Mouse (Mus musculus) c-Kit-negative CD71-positive TER-119-positive erythroid progenitor cells, embryonic 14.5 days (primary cell): ENCODE results near the gene Ptms.

Experiments used
- DNase-seq: peaks from one replicate; pipeline ENCODE4 v3.0.0-alpha.2; 2013; ENCODE audit warnings: low read depth, low spot score

Ptms gene

GRCm38 (mm10) chr6:124930231-124930630 is 10.3 kb upstream of the Ptms start:
- DNase-seq, result no peak

DNA sequence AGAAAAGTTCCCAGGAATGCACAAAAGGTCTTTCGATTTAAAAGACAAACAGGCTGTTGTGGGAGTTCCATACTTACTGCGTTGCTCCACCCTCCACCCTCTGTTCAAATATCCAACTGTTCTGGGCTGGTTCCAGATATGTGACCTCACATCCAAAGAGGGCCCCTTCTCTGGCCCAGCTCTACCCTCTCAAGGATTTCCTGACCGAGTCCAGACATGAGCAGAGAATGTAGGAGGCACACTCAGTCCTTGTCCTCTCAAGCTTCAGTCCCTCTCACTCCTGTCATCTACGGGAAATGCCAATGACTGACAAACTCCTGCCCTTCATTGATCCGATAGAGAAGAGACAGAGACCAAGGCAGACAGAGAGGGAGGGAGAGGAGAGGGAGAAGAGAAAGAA is 6.0 kb upstream of the Ptms start:
- no peak for DNase-seq

GRCm38 (mm10) chr6:124925173-124925793 is 5.4 kb upstream of the Ptms start:
- no peak for DNase-seq

DNA sequence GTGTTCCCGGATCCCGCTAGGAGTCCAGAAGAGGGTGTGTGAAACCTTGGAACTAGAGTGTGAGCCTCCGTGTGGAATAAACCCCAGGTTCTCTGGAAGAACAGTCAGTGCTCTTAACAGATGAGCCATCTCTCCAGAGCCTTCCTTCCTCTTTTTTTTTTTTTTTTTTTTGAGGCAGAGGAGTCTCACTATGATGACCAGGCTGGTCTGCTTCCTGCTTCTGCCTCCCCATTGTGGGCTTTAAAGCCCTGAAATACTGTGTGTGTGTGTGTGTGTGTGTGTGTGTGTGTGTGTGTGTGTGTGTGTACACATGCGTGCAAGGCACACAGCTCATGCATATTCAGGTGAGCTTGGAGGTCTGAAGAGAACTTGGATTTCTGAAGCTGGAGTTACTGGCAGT is 1.6 kb upstream of the Ptms start:
- DNase-seq, result no peak

DNA sequence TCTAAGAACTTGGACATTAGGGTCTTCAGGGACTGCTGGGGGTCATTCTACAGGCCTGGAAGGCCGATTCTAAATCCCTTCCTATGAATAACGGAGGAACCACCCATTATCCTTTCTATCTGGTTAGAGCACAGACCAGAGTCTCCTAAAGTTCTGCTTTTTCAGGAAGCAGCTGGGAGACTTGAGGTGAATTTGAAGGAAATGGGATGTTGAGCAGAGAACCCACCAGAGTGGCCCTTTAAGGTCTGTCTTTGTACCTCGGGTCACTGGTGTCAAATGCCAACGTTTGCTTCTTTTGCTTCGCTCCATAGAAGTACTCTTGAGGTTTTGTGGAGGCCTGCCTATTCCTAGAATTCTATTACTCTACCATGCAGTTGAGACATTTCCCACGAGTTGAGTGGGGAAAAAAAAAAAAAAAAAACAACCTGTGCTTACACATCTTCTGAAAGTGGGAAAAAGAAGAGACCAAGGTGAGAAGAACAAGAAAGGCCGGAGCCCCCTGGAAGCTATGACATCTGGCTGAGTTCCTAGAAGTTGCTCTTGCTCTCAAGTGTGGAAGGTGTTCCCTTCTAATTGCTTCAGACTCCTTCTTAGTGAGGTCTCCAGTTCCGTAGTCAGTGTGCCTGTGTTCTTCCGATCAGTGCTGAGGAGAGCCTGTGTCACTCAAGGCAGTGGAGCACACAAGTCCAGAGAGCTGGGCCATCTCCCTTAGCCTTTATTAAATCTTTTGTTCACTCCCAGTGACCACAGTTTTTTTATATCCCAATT is 599 bp upstream of the Ptms start:
- no peak for DNase-seq

DNA sequence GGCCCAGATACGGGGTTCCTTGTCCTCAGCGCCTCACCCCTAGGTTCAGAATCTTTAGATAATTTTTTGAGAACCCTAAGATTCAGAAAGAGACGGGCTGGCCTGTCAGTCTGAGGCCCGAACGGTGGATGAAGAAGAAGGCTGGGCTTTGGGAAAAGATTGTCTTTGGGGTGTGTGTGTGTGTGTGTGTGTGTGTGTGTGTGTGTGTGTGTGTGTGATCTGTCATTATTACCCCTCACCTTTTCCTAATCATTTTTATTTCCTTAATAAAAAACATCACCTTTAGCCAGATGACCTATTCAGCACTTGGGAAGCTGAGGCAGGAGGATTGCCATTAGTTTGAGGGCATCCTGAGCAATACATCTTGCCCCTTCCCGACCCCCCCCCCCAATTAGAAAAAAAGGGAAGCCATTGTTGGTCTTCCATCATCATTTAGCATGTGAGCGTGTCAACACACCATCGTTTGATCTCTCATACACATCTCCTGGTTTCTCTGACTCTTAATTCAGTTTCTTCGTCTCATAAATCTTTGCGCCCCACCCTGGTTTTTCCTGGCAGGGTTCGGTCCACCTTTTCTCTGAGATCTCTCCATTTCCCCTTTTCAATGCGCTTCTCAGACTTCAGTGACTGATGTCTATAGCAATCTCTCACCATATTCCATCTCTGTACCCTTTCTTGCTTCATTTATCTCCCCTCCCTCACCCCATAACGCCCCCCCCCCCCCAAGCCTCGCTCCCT is 844 bp downstream of the Ptms start:
- DNase-seq, result no peak

DNA sequence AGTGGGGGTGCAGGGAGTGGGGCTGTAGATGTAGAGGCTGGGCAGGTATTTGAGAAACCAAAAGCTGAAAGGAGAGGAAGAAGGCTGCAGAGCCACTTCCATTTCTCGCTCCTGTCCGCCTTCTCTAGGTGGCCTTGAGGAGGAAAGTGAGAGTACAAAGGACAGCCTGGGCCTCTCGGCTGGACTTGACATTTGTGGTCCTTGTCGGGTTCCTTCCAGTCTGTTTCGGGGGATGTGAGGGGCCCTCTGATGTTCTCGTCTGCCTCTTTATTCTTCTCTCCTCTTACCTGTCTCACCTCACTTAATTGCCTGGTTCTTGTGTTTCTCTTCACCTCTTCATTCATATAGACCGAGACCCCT is 1.6 kb downstream of the Ptms start:
- no peak for DNase-seq

- no peak for DNase-seq
Measured at GRCm38 (mm10) chr6:124917518-124918330, 2.2 kb downstream of the Ptms start.

DNA sequence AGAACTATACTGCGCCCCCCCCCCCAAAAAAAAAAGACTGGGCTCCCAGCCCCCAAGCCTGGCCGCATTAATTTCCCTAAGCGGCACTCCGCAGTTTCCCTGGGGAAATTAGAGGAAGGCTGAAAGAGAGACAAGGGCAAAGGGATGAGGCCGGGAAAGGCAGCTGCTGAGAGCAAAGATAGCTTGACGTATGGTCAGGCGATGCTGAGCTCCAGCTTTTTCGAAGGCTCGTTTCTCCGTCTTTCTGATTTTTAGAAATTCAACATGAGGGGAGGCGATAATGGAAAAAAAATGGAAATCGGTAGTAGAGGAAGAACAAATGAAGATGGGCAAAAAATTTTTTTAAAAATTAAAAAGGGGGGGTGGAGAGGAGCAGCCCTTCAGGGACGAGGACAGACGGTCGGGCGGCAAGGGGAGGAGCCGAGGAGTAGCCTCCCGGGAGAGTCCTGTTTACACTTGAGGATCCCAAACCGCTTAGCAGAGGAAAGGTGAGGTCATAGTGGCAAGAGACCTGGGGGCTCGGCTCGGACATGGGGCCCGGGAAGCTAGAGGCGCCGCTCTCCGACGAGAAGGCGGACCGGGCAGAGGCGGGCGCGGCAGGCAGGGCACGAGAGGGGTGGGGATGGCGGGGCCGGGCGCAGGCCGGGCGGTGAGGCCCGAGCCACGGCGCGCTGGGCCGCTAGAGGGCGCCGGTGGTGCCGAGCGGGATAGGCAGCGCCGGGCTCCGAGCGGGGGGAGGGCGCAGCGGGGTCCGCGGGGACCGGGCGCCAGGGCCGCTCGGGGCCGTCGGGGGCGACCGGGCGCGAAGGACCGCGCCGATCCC is 3.0 kb downstream of the Ptms start:
- DNase-seq, result peak; percentile 46

DNA sequence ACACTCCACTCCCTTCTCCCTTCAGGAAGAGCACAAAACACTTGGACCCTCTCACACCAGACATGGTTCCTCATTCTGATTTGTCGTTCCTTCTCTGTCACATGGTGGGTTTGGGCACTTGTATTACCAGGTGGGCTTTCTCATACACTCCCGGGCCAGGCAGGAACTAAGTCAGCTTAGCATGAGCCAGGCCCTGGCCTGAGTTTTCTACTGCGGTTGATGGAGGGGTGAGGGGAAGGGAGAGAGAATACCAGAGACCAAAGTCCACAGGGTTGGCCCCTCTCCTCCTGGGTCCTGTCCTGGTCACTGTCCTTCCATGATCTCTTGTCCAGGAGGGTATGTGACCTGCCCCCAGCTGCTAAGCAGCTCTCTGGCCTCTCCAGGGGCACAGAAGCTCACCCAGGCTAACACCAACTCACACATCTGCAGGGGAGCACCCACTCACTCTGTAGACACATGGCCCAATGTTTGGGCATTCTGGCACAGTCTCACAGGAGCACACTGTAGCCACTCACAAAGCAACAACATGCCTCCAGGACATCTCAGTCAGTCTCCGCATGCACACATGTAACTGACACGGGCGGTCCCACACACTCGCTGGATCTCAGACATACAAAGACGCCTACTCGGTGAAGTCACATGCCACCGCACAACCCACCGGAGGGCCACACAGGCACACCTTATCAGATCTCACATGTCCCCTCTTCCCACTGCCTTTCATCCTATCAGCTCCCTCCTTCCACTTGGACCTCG is 3.8 kb downstream of the Ptms start:
- DNase-seq, result no peak

DNA sequence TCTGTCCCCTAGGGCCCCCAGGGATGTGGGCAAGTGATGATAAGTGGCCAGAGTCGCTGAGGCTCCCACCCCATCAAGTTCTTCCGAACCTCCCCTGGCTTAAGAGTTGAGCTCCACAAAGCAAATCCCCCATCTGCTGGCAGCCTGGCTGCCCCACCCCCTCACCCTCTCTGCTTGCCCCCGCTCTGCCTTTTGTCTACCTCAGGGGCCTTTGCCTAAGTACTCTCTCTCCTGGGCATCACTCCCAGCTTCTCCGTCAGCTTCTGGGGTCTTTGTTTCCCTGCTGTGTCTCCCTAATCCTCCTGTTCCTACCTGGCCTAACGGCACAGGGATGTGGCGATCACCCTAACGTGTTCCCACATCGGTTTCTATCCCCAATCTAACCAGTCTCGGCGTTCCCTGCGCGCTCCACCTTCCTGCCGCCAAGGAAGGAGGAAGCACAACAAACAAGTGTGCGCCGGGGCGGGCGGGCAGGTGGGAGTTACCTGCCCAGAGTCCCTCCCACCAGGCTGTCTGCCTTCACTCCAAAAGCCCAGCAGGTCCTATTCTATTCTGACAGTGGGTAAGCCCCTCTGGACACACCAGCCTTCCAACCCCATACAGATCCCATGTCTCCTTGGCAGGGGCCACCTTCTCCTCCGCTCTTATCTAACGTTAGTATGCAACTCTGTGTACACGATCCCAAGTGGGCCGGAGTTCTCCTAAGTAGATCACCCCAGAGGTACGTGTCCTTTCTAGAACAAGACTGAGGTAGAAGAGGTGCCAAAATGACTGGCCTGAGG is 4.6 kb downstream of the Ptms start:
- DNase-seq, result no peak

- no peak for DNase-seq
Measured at GRCm38 (mm10) chr6:124914511-124914910, 5.4 kb downstream of the Ptms start.

DNA sequence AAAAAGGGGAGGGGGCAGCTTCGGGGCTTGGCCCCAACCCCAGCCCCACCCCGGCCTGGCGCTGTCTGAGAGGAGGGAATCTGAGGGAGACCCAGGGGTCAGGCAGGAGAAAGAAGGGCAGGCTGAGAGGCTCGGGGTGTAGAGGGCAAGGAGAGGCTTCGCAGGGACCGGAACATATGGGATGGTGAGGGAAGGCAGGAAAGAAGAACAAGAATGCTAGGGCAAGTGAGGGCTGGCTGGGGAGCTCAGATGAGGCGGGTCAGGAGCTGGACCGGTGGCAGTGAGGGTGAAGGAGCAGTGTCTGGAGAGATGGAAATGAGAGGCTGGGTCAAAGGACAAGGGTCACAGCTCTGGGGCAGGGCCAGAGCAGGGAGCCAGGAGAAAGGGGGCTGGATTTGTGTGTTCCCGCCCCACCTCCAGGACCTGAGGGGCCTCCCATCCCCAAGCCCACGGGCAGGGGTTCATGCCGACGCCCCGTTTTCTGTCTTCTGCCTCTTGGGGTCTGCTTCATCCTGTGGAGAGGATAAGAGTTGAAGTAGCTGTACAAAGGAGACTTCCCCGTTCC is 6.1 kb downstream of the Ptms start:
- DNase-seq, result no peak

- no peak for DNase-seq
Measured at GRCm38 (mm10) chr6:124913214-124913613, 6.7 kb downstream of the Ptms start.

- DNase-seq, result no peak
Measured at GRCm38 (mm10) chr6:124911533-124912218, 8.2 kb downstream of the Ptms start, which contains the start of gene Lag3. TSS of gene Lag3 (minus strand) at chr6:124911705.

- no peak for DNase-seq
Measured at GRCm38 (mm10) chr6:124910032-124910431, 9.9 kb downstream of the Ptms start.

DNA sequence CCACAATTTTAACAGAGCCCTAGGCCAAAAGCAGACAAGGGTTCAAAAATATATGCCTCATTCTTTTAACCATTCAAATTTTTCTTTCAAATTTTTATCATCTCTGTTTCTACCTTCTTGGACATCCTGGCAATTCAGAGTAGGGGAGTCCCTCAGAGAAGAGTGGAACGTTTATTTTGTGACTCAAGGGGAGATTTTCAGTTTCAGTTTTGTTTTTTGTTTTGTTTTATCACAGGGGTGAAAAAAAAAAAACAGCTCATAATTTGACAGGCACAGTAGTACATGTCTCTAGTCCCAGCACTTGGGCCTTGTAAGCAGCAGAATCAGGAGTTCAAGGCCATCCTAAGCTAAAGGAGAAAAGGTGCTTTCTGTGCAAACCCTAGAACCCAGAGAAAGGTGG is 12.1 kb downstream of the Ptms start:
- DNase-seq, result no peak

DNA sequence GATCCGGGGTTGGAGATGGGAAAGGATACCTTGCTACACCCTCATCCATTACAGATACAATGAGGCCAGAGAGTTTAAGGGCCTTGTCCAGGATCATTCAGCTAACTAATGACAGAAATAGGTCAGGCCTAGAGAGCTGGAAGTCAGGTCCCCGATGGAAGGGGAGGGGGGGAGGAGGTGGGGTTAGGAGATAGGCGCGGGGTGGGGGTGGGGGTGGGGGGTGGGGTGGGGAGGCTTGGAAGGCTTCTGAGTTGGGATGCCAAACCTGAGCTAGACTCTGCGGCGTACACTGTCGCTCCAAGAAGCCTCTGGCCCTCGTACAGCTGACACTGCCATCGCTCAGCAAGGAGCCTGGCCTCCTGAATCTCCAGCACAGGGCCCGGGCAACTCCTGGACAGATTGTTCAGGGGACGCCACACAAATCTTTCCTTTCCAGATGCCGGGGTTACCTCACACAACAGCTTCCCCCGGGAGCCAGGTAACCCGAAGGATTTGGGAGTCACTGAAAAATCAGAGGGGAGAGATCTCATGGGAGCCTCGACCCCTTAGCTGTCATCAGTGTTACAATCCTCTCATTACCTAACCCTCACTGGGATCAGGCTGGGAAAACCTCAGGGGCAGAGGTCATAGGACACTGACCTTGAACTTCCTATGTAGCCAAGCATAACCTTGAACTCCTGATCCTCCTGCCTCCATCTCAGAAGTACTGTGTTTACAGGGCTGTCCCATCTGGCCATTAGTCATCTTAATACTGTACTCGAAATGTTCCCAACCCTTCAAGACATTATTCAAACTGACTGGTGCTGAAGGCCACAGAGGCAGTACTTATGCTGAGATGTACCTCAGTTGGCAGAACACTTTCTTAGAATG is 14.7 kb downstream of the Ptms start:
- DNase-seq, result no peak
